Mouse (Mus musculus) olfactory bulb, adult 2 months (tissue): Measurements from ENCODE around the gene Fyco1.

Source experiments
- CTCF ChIP-seq: fragments of 200-500 bp; IDR thresholded peaks from 2 replicates; pipeline ENCODE4 v1.5.1; 2012; ENCODE audit warnings: low read depth, mild to moderate bottlenecking, low read length, moderate library complexity; ENCODE audit not compliant: insufficient read depth
- POLR2A ChIP-seq: fragments of 200-500 bp; IDR thresholded peaks from 2 replicates; pipeline ENCODE4 v1.6.1; 2012; ENCODE audit warnings: mild to moderate bottlenecking, low read depth, low read length, moderate library complexity; ENCODE audit not compliant: insufficient read depth

DNA sequence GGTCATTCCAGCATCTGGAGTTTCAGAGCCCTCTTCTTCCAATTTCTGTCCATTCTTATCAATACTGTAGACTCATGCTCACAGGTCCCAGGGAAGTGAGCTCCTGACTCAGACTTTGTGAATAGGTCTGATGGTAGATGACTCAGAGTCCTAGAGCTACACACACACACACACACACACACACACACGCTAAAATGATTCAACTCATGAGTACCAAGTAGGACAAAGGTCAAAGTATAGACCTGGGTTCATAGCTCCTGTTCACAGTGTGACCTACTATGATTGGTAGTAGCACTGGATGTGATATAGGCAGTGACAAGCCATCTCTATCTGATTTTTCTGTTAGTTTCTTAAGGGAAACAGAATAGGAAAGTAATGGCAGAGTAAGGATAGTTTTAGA, 83.3 kb downstream of the Fyco1 start:
- TF ChIP-seq POLR2A (no peak), CTCF (no peak)
